Mouse (Mus musculus): ENCODE results near the gene Ifit2. TPM values are rescaled to one million over a fixed set of nuclear protein-coding genes. Genes with fewer than 3 reads are reported as not detected.

Ifit2 gene
- 0.06 and 0.11 TPM in 2 replicates for polyA plus RNA-seq (2012)

GRCm38 (mm10) chr19:34550534-34551223 lies at the start of gene Ifit2:
TSS of gene Ifit2 (plus strand) at chr19:34550694.
- TF ChIP-seq GATA1 (IDR thresholded peaks at IDR 0.05; ENCODE audit: low read length) = no peak

- no peak for TF ChIP-seq GATA1 (IDR thresholded peaks at IDR 0.05; ENCODE audit: low read length)
Measured at GRCm38 (mm10) chr19:34500763-34501162, 49.7 kb upstream of the Ifit2 start.

- no peak for TF ChIP-seq GATA1 (IDR thresholded peaks at IDR 0.05; ENCODE audit: low read length)
Measured at GRCm38 (mm10) chr19:34505161-34505721, 45.3 kb upstream of the Ifit2 start.

- TF ChIP-seq GATA1 (IDR thresholded peaks at IDR 0.05; ENCODE audit: low read length) = no peak
Measured at GRCm38 (mm10) chr19:34510717-34511116, 39.8 kb upstream of the Ifit2 start.

GRCm38 (mm10) chr19:34511528-34511927 lies 39.0 kb upstream of the Ifit2 start:
- TF ChIP-seq GATA1 (IDR thresholded peaks at IDR 0.05; ENCODE audit: low read length) = no peak

GRCm38 (mm10) chr19:34515681-34516080 lies 34.8 kb upstream of the Ifit2 start:
- TF ChIP-seq GATA1 (IDR thresholded peaks at IDR 0.05; ENCODE audit: low read length) = no peak

GRCm38 (mm10) chr19:34516346-34516745 lies 34.1 kb upstream of the Ifit2 start:
- TF ChIP-seq GATA1 (IDR thresholded peaks at IDR 0.05; ENCODE audit: low read length) = no peak

GRCm38 (mm10) chr19:34517197-34517596 lies 33.3 kb upstream of the Ifit2 start:
- TF ChIP-seq GATA1 (IDR thresholded peaks at IDR 0.05; ENCODE audit: low read length) = no peak

GRCm38 (mm10) chr19:34517812-34518594 lies 32.5 kb upstream of the Ifit2 start:
- TF ChIP-seq GATA1 (IDR thresholded peaks at IDR 0.05; ENCODE audit: low read length) = no peak

- TF ChIP-seq GATA1 (IDR thresholded peaks at IDR 0.05; ENCODE audit: low read length) = no peak
Measured at GRCm38 (mm10) chr19:34518786-34519185, 31.7 kb upstream of the Ifit2 start.

- TF ChIP-seq GATA1 (IDR thresholded peaks at IDR 0.05; ENCODE audit: low read length) = no peak
Measured at GRCm38 (mm10) chr19:34519646-34520045, 30.8 kb upstream of the Ifit2 start.

- TF ChIP-seq GATA1 (IDR thresholded peaks at IDR 0.05; ENCODE audit: low read length) = no peak
Measured at GRCm38 (mm10) chr19:34520051-34520450, 30.4 kb upstream of the Ifit2 start.

- no peak for TF ChIP-seq GATA1 (IDR thresholded peaks at IDR 0.05; ENCODE audit: low read length)
Measured at GRCm38 (mm10) chr19:34521361-34521760, 29.1 kb upstream of the Ifit2 start.

GRCm38 (mm10) chr19:34521978-34522377 lies 28.5 kb upstream of the Ifit2 start:
- no peak for TF ChIP-seq GATA1 (IDR thresholded peaks at IDR 0.05; ENCODE audit: low read length)

- TF ChIP-seq GATA1 (IDR thresholded peaks at IDR 0.05; ENCODE audit: low read length) = no peak
Measured at GRCm38 (mm10) chr19:34523106-34523725, 27.3 kb upstream of the Ifit2 start.

GRCm38 (mm10) chr19:34524646-34525045 lies 25.8 kb upstream of the Ifit2 start:
- TF ChIP-seq GATA1 (IDR thresholded peaks at IDR 0.05; ENCODE audit: low read length) = no peak
